Mouse (Mus musculus) gastrocnemius, postnatal 14 days (tissue): ENCODE measurements around the gene Tfe3. TPM values are rescaled to one million over a fixed set of nuclear protein-coding genes. Genes with fewer than 3 reads are reported as not detected.
"Not testable (repeated sequence)": the region's sequence is repeated elsewhere in the genome, so short reads cannot be mapped to it uniquely, and the experiment has no call there.

Experiments
- DNase-seq: peaks from one replicate; pipeline ENCODE4 v3.0.0; 2021; ENCODE audit warnings: mixed read lengths
- intact Hi-C: fragments of 180-260 bp; cut with DNase I; formaldehyde crosslinking; loops from one replicate; pipeline ENCODE4 v1.15.1; 2025; ENCODE audit warnings: low total_unique reads
- microRNA-seq, 2 experiments: library from miRNA; unstranded; fragments of <30 nt; microRNA quantifications; one replicate each; pipeline ENCODE4 v1.2.0; 2021
- total RNA-seq, 2 experiments: library from RNA; stranded (reverse); gene quantifications; 2 replicates each; pipeline ENCODE4 v1.2.3; 2021

Tfe3 gene
- total RNA-seq, 2 experiments from 2014 or later = 8.8 to 9.7 TPM

- DNase-seq = no peak
- intact Hi-C loops = no loop called here
Observed at GRCm38 (mm10) chrX:7790309-7790708, 27.9 kb downstream of the Tfe3 start.

DNA sequence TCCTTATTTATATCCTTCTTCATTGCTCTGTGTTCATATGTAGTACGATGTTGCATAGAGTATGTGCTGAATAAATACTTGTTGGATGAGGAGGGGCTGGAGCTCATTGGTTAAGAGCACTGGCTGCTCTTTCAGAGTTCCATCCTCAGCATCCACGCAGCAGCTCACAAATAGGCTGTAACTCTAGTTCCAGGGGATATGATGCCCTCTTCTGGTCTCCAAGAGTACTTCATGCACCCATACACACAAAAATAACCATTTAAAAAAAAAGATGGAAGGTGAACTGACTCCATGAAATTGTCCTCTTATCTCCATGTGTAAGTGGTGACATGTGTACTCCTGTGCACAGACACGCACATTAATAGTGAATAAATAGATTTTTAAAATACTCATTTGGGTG is 31.0 kb downstream of the Tfe3 start:
- intact Hi-C loops = no loop called here
- no peak for DNase-seq

- no peak for DNase-seq
- intact Hi-C loops = no loop called here
Observed at GRCm38 (mm10) chrX:7795016-7795415, 32.7 kb downstream of the Tfe3 start.

DNA sequence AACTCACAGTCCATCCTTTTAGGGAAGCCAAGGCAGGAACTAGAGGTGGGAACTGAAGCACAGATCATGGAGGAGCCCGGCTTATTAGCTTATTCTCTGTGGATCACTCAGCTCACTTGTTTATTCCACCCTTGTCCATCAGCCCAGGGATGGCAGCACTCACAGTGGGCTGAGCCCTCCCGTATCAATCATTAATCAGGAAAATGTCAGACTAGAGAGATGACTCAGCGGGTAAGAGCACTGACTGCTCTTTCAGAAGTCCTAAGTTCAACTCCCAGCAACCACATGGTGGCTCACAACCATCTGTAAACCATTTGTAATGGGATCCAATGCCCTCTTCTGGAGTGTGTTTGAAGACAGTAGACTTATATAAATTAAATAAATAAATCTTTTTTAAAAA is 35.0 kb downstream of the Tfe3 start:
- intact Hi-C loops = no loop called here
- no peak for DNase-seq

DNA sequence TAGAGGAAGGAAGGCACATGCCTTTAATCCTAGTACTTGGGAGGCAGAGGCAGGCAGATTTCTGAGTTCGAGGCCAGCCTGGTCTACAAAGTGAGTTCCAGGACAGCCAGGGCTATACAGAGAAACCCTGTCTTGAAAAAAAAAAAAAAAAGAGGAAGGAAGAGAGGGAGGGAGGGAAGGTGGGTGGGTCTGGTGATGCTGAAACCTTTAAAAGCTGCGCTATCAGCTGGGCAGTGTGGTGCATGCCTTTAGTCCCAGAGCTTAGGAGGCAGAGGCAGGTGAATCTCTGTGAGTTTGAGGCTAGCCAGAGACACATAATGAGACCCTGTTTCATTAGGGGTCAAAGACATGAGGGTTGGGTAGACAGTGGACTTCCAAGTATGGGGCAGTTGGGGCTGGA is 39.8 kb downstream of the Tfe3 start:
- intact Hi-C loops, DNase-seq: not testable (repeated sequence)

DNA sequence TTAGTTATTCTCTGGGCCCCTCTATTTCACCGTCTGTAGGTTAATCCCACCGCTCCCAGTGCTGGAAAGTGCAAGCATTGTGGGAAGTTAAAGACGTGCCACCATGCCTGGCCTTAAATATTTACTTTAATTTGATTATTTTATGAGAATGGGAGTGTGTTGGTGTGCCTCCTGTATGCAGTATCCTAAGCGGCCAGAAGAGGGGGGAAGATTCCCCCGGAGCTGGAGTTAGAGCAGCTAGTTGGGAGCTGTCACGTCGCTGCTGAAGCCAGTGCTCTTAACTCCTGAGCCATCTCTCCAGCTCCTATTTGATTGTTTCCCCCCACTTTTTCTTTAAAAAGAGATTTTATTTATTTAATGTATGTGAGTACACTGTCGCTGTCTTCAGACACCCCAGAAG is 52.7 kb downstream of the Tfe3 start:
- intact Hi-C loops, DNase-seq: not testable (repeated sequence)

- intact Hi-C loops = no loop called here
- DNase-seq = peak; percentile 45
Observed at GRCm38 (mm10) chrX:7821865-7822779, 59.8 kb downstream of the Tfe3 start, which contains the start of gene Kcnd1. TSS of gene Kcnd1 (plus strand) at chrX:7822289.

Small RNA genes lying within 50 kb of the gene (microRNA-seq; reads per million reads assigned to microRNA genes)
- gene Mir1198 = 32.5 to 36.1 reads per million in 2 experiments

Other genes starting within 250 kb of the Tfe3 start
- gene Foxp3, start 188.9 kb upstream of the Tfe3 start, total RNA-seq = under 1 TPM in 1 of 2 experiments, not detected in 1; 0.16 TPM
- 1 to 10 TPM; 1.0 to 2.5 TPM for gene Ppp1r3f, start 188.3 kb upstream of the Tfe3 start, total RNA-seq
- gene Ccdc22, start 157.0 kb upstream of the Tfe3 start, total RNA-seq = 10 to 100 TPM; 10.2 to 10.9 TPM
- gene Cacna1f, start 155.5 kb upstream of the Tfe3 start, total RNA-seq = not detected
- 1 to 10 TPM in 1 of 2 experiments, under 1 TPM in 1; 0.86 to 1.4 TPM for gene Syp, start 124.1 kb upstream of the Tfe3 start, total RNA-seq
- 10 to 100 TPM; 10.3 to 18.7 TPM for gene Prickle3, start 105.3 kb upstream of the Tfe3 start, total RNA-seq
- gene Plp2, start 91.2 kb upstream of the Tfe3 start, total RNA-seq = 10 to 100 TPM; 40.3 to 50.8 TPM
- gene Magix, start 81.3 kb upstream of the Tfe3 start, total RNA-seq = 1 to 10 TPM; 4.4 to 6.4 TPM
- 10 to 100 TPM; 15.9 to 16.4 TPM for gene Gpkow, start 65.4 kb upstream of the Tfe3 start, total RNA-seq
- gene Wdr45, start 48.2 kb upstream of the Tfe3 start, total RNA-seq = 10 to 100 TPM; 20.4 to 22.8 TPM
- gene Gm45208, start 40.3 kb upstream of the Tfe3 start, total RNA-seq = not detected
- 1 to 10 TPM; 6.1 to 9.0 TPM for gene Praf2, start 34.1 kb upstream of the Tfe3 start, total RNA-seq
- gene Ccdc120, start 11.7 kb upstream of the Tfe3 start, total RNA-seq = 1 to 10 TPM in 1 of 2 experiments, under 1 TPM in 1; 0.86 to 1.8 TPM
- 10 to 100 TPM; 16.8 to 17.4 TPM for gene Gripap1, start 27.2 kb downstream of the Tfe3 start, total RNA-seq
- under 1 TPM; 0.66 to 0.68 TPM for gene Kcnd1, start 59.7 kb downstream of the Tfe3 start, total RNA-seq
- gene Otud5, start 78.8 kb downstream of the Tfe3 start, total RNA-seq = 10 to 100 TPM; 16.8 to 19.1 TPM
- gene Pim2, start 115.7 kb downstream of the Tfe3 start, total RNA-seq = 1 to 10 TPM; 1.1 to 1.2 TPM
- 10 to 100 TPM in 1 of 2 experiments, 1 to 10 TPM in 1; 8.7 to 10.2 TPM for gene Slc35a2, start 121.5 kb downstream of the Tfe3 start, total RNA-seq
- 10 to 100 TPM; 27.3 to 32.0 TPM for gene Pqbp1, start 136.7 kb downstream of the Tfe3 start, total RNA-seq
- gene Timm17b, start 136.8 kb downstream of the Tfe3 start, total RNA-seq = 10 to 100 TPM; 43.9 to 44.8 TPM
- not detected for gene Gm10491, start 145.3 kb downstream of the Tfe3 start, total RNA-seq
- gene Gm10490, start 147.0 kb downstream of the Tfe3 start, total RNA-seq = not detected
- gene Pcsk1n, start 157.3 kb downstream of the Tfe3 start, total RNA-seq = under 1 TPM in 1 of 2 experiments, not detected in 1; 0.14 TPM
- gene Eras, start 166.0 kb downstream of the Tfe3 start, total RNA-seq = not detected
- 1 to 10 TPM; 5.0 to 5.5 TPM for gene Hdac6, start 185.3 kb downstream of the Tfe3 start, total RNA-seq
- under 1 TPM in 1 of 2 experiments, not detected in 1; 0.21 TPM for gene Gata1, start 215.5 kb downstream of the Tfe3 start, total RNA-seq